Mouse (Mus musculus) stomach, postnatal 0 days (tissue): Measurements from ENCODE around the gene Hoxa3.

Source experiments
- CTCF ChIP-seq: IDR thresholded peaks from 2 replicates; pipeline ENCODE4 v1.5.1; 2016; ENCODE audit warnings: antibody characterized with exemption, low read depth, mild to moderate bottlenecking, moderate library complexity
- EP300 ChIP-seq: optimal IDR thresholded peaks from 2 replicates; pipeline ENCODE3; 2016; ENCODE audit warnings: antibody characterized with exemption

GRCm38 (mm10) chr6:52158276-52159051 lies 54.7 kb downstream of the Hoxa3 start, which contains the start of gene Hoxa1:
- TF ChIP-seq CTCF (no peak), EP300 (no peak)
